Mouse (Mus musculus) myocyte (in vitro differentiated cells): Measurements from ENCODE around the gene Nkain2. TPM values are rescaled to one million over a fixed set of nuclear protein-coding genes. Genes with fewer than 3 reads are reported as not detected.
"Not testable (repeated sequence)": the region's sequence is repeated elsewhere in the genome, so short reads cannot be mapped to it uniquely, and the experiment has no call there.

Experiments
- H3K27me3 ChIP-seq: one replicate; pipeline ENCODE4 v1.6.1; 2011; ENCODE audit not compliant: control insufficient read depth, insufficient read depth, insufficient read length
- H3K36me3 ChIP-seq: one replicate; pipeline ENCODE4 v1.6.1; 2011; ENCODE audit not compliant: control insufficient read depth, insufficient read depth
- H3K4me2 ChIP-seq: one replicate; pipeline ENCODE4 v1.6.1; 2011; ENCODE audit warnings: low read depth, control low read depth
- H3K4me3 ChIP-seq: one replicate; pipeline ENCODE4 v1.5.1; 2011; ENCODE audit warnings: mild to moderate bottlenecking, control low read depth, moderate library complexity
- H3K79me2 ChIP-seq: one replicate; pipeline ENCODE4 v1.6.1; 2011; ENCODE audit not compliant: control insufficient read depth, insufficient read depth
- H3ac ChIP-seq: one replicate; pipeline ENCODE4 v1.6.1; 2011; ENCODE audit not compliant: control insufficient read depth, insufficient read length
- CEBPB ChIP-seq: IDR thresholded peaks from 2 replicates; pipeline ENCODE4 v1.6.1; 2011; ENCODE audit warnings: mild to moderate bottlenecking, moderate library complexity; ENCODE audit not compliant: poor library complexity, insufficient read depth, severe bottlenecking
- E2F4 ChIP-seq: IDR thresholded peaks from one replicate; pipeline ENCODE4 v1.6.1; 2011; ENCODE audit warnings: mild to moderate bottlenecking, control low read depth, moderate library complexity; ENCODE audit not compliant: insufficient read depth
- MAX ChIP-seq: IDR thresholded peaks from one replicate; pipeline ENCODE4 v1.6.1; 2011; ENCODE audit warnings: low read depth, mild to moderate bottlenecking, control low read depth
- MYOD1 ChIP-seq, 3 experiments: IDR thresholded peaks; one replicate each; pipeline ENCODE4 v1.6.1; 2011; ENCODE audit warnings: control low read depth in 2 of 3, low read depth in 2 of 3, mild to moderate bottlenecking in 2 of 3, moderate library complexity in 1 of 3; ENCODE audit not compliant: insufficient read length in 2 of 3, control insufficient read depth in 1 of 3
- MYOG ChIP-seq, 3 experiments: IDR thresholded peaks; one replicate each; pipeline ENCODE4 v1.6.1; 2011; ENCODE audit warnings: control low read depth in 2 of 3, low read depth in 2 of 3, mild to moderate bottlenecking in 2 of 3; ENCODE audit not compliant: insufficient read length in 2 of 3, control insufficient read depth in 1 of 3, insufficient read depth in 1 of 3
- POLR2A ChIP-seq: IDR thresholded peaks from one replicate; pipeline ENCODE4 v1.6.1; 2011; ENCODE audit warnings: low read depth, mild to moderate bottlenecking, control low read depth, moderate library complexity; ENCODE audit not compliant: insufficient read length
- POLR2AphosphoS2 ChIP-seq: IDR thresholded peaks from one replicate; pipeline ENCODE4 v1.6.1; 2011; ENCODE audit warnings: low read depth, control low read depth; ENCODE audit not compliant: insufficient read length
- REST ChIP-seq: IDR thresholded peaks from one replicate; pipeline ENCODE4 v1.6.1; 2011; ENCODE audit warnings: mild to moderate bottlenecking, control low read depth, moderate library complexity; ENCODE audit not compliant: insufficient read depth, insufficient read length
- SRF ChIP-seq: IDR thresholded peaks from one replicate; pipeline ENCODE4 v1.6.1; 2011; ENCODE audit warnings: low read depth; ENCODE audit not compliant: control insufficient read depth, insufficient read length
- TCF12 ChIP-seq: IDR thresholded peaks from one replicate; pipeline ENCODE4 v1.6.1; 2011; ENCODE audit warnings: mild to moderate bottlenecking, control low read depth; ENCODE audit not compliant: poor library complexity, insufficient read depth, severe bottlenecking
- TCF3 ChIP-seq: IDR thresholded peaks from one replicate; pipeline ENCODE4 v1.6.1; 2011; ENCODE audit warnings: low read depth, control low read depth; ENCODE audit not compliant: insufficient read length
- USF1 ChIP-seq: IDR thresholded peaks from one replicate; pipeline ENCODE4 v1.6.1; 2011; ENCODE audit warnings: low read depth, mild to moderate bottlenecking, control low read depth, moderate library complexity
- polyA plus RNA-seq: library from polyadenylated mRNA; unstranded; fragments of >200 nt; fragmentation: generic; extraction: Trizol; gene quantifications from one replicate; pipeline ENCODE4 v1.2.1, GENCODE M21; 2012; ENCODE audit warnings: missing spikeins

Gene Nkain2
- polyA plus RNA-seq, 1 experiment, result 0.36 TPM

GRCm38 (mm10) chr10:31993205-31993604 is 897.1 kb downstream of the Nkain2 start:
- no peak for TF ChIP-seq MAX
- no peak for TF ChIP-seq MYOD1 (IDR thresholded peaks at IDR 0.05; ENCODE audit: control insufficient read depth in 1 of 3, insufficient read length in 2 of 3, low read depth in 2 of 3)
- no peak for TF ChIP-seq MYOG (IDR thresholded peaks at IDR 0.05; ENCODE audit: control insufficient read depth in 1 of 3, insufficient read depth in 1 of 3, insufficient read length in 2 of 3, low read depth in 2 of 3)
- no peak for TF ChIP-seq CEBPB
- no peak for TF ChIP-seq E2F4
- TF ChIP-seq REST, result no peak
- no peak for TF ChIP-seq USF1
- no peak for TF ChIP-seq TCF3
- no peak for TF ChIP-seq POLR2A
- TF ChIP-seq TCF12, result no peak
- TF ChIP-seq POLR2AphosphoS2, result no peak
- no peak for TF ChIP-seq SRF
- Histone ChIP-seq H3K79me2 (no peaks in the 10 kb centered on the region), H3K36me3 (no peaks in the 10 kb centered on the region), H3K4me2 (no peak overlapping the region), H3K4me3 (no peak overlapping the region), H3K27me3 (no peaks in the 10 kb centered on the region), H3ac (no peak overlapping the region)

GRCm38 (mm10) chr10:31978387-31978786 is 911.9 kb downstream of the Nkain2 start:
- no peak overlapping the region for H3K4me2 ChIP-seq
- no peak overlapping the region for H3K4me3 ChIP-seq
- no peaks in the 10 kb centered on the region for H3K27me3 ChIP-seq
- no peak for TF ChIP-seq E2F4
- TF ChIP-seq REST, result no peak
- TF ChIP-seq POLR2A, result no peak
- TF ChIP-seq POLR2AphosphoS2, result no peak
- no peak for TF ChIP-seq MYOD1 (IDR thresholded peaks at IDR 0.05; ENCODE audit: control insufficient read depth in 1 of 3, insufficient read length in 2 of 3, low read depth in 2 of 3)
- no peak for TF ChIP-seq MAX
- no peak for TF ChIP-seq SRF
- no peak for TF ChIP-seq CEBPB
- no peak for TF ChIP-seq MYOG (IDR thresholded peaks at IDR 0.05; ENCODE audit: control insufficient read depth in 1 of 3, insufficient read depth in 1 of 3, insufficient read length in 2 of 3, low read depth in 2 of 3)
- no peaks in the 10 kb centered on the region for H3K36me3 ChIP-seq
- H3ac ChIP-seq, result no peak overlapping the region
- no peaks in the 10 kb centered on the region for H3K79me2 ChIP-seq

- no peak overlapping the region for H3K4me2 ChIP-seq
- no peaks in the 10 kb centered on the region for H3K27me3 ChIP-seq
- no peak for TF ChIP-seq USF1
- TF ChIP-seq MYOD1 (IDR thresholded peaks at IDR 0.05; ENCODE audit: control insufficient read depth in 1 of 3, insufficient read length in 2 of 3, low read depth in 2 of 3), result no peak
- TF ChIP-seq REST, result no peak
- TF ChIP-seq SRF, result no peak
- TF ChIP-seq POLR2AphosphoS2, result no peak
- TF ChIP-seq E2F4, result no peak
- TF ChIP-seq MYOG (IDR thresholded peaks at IDR 0.05; ENCODE audit: control insufficient read depth in 1 of 3, insufficient read depth in 1 of 3, insufficient read length in 2 of 3, low read depth in 2 of 3), result no peak
- no peak for TF ChIP-seq POLR2A
- no peak for TF ChIP-seq TCF12
- no peak for TF ChIP-seq CEBPB
- no peak for TF ChIP-seq MAX
- no peak for TF ChIP-seq TCF3
- no peak overlapping the region for H3ac ChIP-seq
- H3K79me2 ChIP-seq, result no peaks in the 10 kb centered on the region
- no peaks in the 10 kb centered on the region for H3K36me3 ChIP-seq
- H3K4me3 ChIP-seq, result no peak overlapping the region
These were observed 943.0 kb downstream of the Nkain2 start for GRCm38 (mm10) chr10:31947178-31947726.

GRCm38 (mm10) chr10:31931961-31932360 is 958.3 kb downstream of the Nkain2 start:
- Histone ChIP-seq H3ac (no peak overlapping the region), H3K4me2 (no peak overlapping the region), H3K79me2 (no peaks in the 10 kb centered on the region), H3K36me3 (no peaks in the 10 kb centered on the region), H3K4me3 (no peak overlapping the region), H3K27me3 (no peaks in the 10 kb centered on the region)
- TF ChIP-seq POLR2A (no peak), MYOD1 (IDR thresholded peaks at IDR 0.05; ENCODE audit: control insufficient read depth in 1 of 3, insufficient read length in 2 of 3, low read depth in 2 of 3) (no peak), SRF (no peak), E2F4 (no peak), MAX (no peak), TCF3 (no peak), REST (no peak), POLR2AphosphoS2 (no peak), CEBPB (no peak), USF1 (no peak), MYOG (IDR thresholded peaks at IDR 0.05; ENCODE audit: control insufficient read depth in 1 of 3, insufficient read depth in 1 of 3, insufficient read length in 2 of 3, low read depth in 2 of 3) (no peak), TCF12 (no peak)

GRCm38 (mm10) chr10:31927657-31928056 is 962.6 kb downstream of the Nkain2 start:
- no peaks in the 10 kb centered on the region for H3K79me2 ChIP-seq
- H3K4me2 ChIP-seq, result no peak overlapping the region
- H3K27me3 ChIP-seq, result no peaks in the 10 kb centered on the region
- no peak for TF ChIP-seq CEBPB
- peak in 1 of 3 experiments; percentile 17 for TF ChIP-seq MYOG (IDR thresholded peaks at IDR 0.05; ENCODE audit: control insufficient read depth in 1 of 3, insufficient read depth in 1 of 3, insufficient read length in 2 of 3, low read depth in 2 of 3)
- H3K36me3 ChIP-seq, result no peaks in the 10 kb centered on the region
- no peak overlapping the region for H3K4me3 ChIP-seq
- H3ac ChIP-seq, result no peak overlapping the region

- H3K27me3 ChIP-seq, H3K4me2 ChIP-seq, H3ac ChIP-seq, H3K36me3 ChIP-seq, H3K79me2 ChIP-seq, H3K4me3 ChIP-seq: not testable (repeated sequence)
These were observed 969.4 kb downstream of the Nkain2 start for GRCm38 (mm10) chr10:31920901-31921300.
